Mouse (Mus musculus) erythroblast, embryonic 14.5 days (primary cell): ENCODE results near the gene Ccl7. TPM values are rescaled to one million over a fixed set of nuclear protein-coding genes. Genes with fewer than 3 reads are reported as not detected.

Experiments
- H3K27me3 ChIP-seq: 2 replicates; pipeline ENCODE4 v1.6.1; 2012; ENCODE audit warnings: inconsistent platforms; ENCODE audit not compliant: control insufficient read depth
- H3K36me3 ChIP-seq: 2 replicates; pipeline ENCODE4 v1.6.1; 2012; ENCODE audit warnings: mild to moderate bottlenecking, inconsistent platforms; ENCODE audit not compliant: control insufficient read depth
- H3K4me1 ChIP-seq: 2 replicates; pipeline ENCODE4 v1.6.1; 2012; ENCODE audit warnings: inconsistent platforms; ENCODE audit not compliant: control insufficient read depth
- H3K4me3 ChIP-seq: replicated peaks from 2 replicates; pipeline ENCODE3; 2012; ENCODE audit warnings: moderate library complexity, mild to moderate bottlenecking, inconsistent platforms
- H3K9me3 ChIP-seq: 2 replicates; pipeline ENCODE4 v1.6.1; 2012; ENCODE audit warnings: low read length, inconsistent platforms, mixed read lengths; ENCODE audit not compliant: control insufficient read depth
- GATA1 ChIP-seq: IDR thresholded peaks from 2 replicates; pipeline ENCODE4 v1.6.1; 2012; ENCODE audit warnings: low read length, inconsistent platforms, mixed read lengths
- TAL1 ChIP-seq: IDR thresholded peaks from 3 replicates; pipeline ENCODE4 v1.6.1; 2012; ENCODE audit warnings: low read length, inconsistent platforms, mixed read lengths
- polyA plus RNA-seq: library from polyadenylated mRNA; stranded (reverse); fragments of >175 nt; gene quantifications from 2 replicates; pipeline ENCODE4 v1.2.3, GENCODE M21; 2012

The Ccl7 gene
- polyA plus RNA-seq, 1 experiment: not detected

DNA sequence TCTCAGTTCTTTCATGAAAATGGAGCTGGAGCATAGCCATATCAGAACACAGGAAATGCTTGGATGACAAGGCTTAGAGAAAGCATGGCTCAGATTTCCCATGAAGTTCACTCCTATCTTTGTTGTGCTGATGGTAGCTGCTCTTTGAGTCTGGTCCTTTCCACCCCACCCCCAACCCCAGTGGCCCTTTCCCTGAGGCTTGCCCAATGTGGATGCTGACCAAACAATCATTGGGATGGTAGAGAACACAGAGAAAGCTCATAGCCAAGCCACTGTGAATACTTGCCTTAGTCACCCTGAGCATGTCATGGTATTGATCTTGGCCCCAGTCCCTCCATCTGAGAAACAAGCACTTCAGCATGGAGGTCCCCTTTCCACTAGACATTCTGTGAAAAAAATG, 13.4 kb upstream of the Ccl7 start:
- Histone ChIP-seq H3K4me1 (no peaks in the 10 kb centered on the region), H3K27me3 (no peaks in the 10 kb centered on the region), H3K4me3 (no peak overlapping the region), H3K9me3 (no peaks in the 10 kb centered on the region), H3K36me3 (no peaks in the 10 kb centered on the region)
- no peak for TF ChIP-seq TAL1
- TF ChIP-seq GATA1: no peak

DNA sequence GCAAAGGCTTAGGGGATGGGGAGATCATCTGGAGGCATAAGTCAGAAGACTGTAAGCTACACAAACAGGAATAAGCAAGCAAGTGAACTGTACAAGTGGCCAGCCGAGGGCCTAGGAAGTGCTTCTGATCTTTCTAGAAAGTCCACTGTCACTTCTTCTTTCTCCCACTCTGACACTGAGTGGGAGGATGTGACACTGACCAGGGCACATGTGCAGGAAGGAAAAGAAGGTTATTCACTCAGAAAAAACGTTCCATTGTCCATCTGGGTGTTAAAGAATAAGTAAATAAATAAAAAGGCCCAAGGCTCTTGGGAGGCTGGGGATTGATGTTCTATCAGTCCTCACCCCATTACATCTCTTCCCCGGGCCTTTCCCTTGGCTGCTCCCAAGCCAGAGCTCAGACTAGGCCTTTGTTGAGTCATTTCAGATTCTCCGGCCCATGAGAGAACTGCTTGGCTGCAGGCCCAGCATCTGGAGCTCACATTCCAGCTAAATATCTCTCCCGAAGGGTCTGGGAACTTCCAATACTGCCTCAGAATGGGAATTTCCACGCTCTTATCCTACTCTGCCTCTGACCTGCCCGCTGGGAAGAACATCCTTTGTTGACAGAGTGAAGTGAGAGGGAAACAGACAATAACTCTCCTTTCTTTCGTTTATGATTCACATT, 12.7 kb upstream of the Ccl7 start:
- TF ChIP-seq TAL1: no peak
- TF ChIP-seq GATA1: no peak
- Histone ChIP-seq H3K27me3 (no peaks in the 10 kb centered on the region), H3K9me3 (no peaks in the 10 kb centered on the region), H3K4me3 (no peak overlapping the region), H3K4me1 (no peaks in the 10 kb centered on the region), H3K36me3 (no peaks in the 10 kb centered on the region)

DNA sequence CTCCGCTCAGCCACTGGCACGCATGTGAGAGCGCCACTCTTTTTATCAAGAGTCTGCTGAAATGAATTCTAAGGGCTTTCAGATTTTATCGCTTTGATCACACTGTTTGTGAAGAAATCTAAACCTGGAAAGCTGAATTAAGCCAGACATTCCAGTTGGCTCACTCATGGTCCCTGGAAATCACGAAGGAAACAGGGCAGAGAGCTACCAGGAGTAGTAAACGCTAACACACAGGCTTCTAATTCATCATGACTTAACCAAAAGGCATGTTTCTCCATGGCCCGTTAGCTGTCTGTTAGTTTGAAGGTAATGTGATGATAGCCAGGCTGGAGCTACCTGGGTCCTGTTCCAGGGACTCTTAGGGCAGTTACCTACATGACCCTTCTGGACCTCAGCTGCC, 11.1 kb upstream of the Ccl7 start:
- H3K4me1 ChIP-seq: no peaks in the 10 kb centered on the region
- no peak for TF ChIP-seq GATA1
- TF ChIP-seq TAL1: no peak
- no peaks in the 10 kb centered on the region for H3K27me3 ChIP-seq
- H3K4me3 ChIP-seq: no peak overlapping the region
- H3K9me3 ChIP-seq: no peaks in the 10 kb centered on the region
- H3K36me3 ChIP-seq: no peaks in the 10 kb centered on the region

DNA sequence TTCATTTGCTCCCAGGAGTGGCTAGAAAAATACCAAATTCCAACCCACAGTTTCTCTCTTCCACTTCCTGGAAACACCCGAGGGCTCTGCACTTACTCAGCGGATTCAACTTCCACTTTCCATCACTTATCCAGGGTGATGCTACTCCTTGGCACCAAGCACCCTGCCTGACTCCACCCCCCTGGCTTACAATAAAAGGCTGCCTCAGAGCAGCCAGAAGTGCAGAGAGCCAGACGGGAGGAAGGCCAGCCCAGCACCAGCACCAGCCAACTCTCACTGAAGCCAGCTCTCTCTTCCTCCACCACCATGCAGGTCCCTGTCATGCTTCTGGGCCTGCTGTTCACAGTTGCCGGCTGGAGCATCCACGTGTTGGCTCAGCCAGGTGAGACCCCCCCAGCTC, 10.2 kb upstream of the Ccl7 start, which contains the start of gene Ccl2:
TSS of gene Ccl2 (plus strand) at position 216 of the 400 bp plus-strand sequence.
- H3K4me3 ChIP-seq: no peak within 1 kb of the TSS
- H3K4me1 ChIP-seq: no peaks in the 10 kb centered on the region
- TF ChIP-seq GATA1 (no peak), TAL1 (no peak)
- no peaks in the 10 kb centered on the region for H3K27me3 ChIP-seq
- no peaks in the 10 kb centered on the region for H3K36me3 ChIP-seq
- no peaks in the 10 kb centered on the region for H3K9me3 ChIP-seq

DNA sequence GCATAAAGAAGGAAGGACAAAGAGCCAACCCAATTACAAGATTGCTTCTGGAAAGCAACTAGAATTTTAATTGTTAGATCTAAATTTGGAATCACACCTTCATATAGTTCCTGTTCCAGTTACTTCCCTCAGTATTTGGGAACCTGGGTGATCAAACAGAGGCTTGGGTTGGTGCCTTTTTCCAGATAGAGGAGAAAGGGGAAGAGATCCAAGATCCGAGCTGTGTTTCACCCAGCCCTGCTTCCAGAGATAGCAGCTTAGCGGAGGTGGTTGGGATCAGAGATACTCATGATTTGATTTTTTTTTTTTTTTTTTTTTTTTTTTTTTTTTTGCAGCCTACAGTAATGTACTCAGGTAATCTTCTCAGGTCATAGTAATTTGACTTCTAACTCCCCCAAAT, 9.7 kb upstream of the Ccl7 start:
- Histone ChIP-seq H3K4me1 (no peaks in the 10 kb centered on the region), H3K36me3 (no peaks in the 10 kb centered on the region), H3K4me3 (no peak overlapping the region), H3K9me3 (no peaks in the 10 kb centered on the region), H3K27me3 (no peaks in the 10 kb centered on the region)
- TF ChIP-seq GATA1: no peak
- no peak for TF ChIP-seq TAL1

DNA sequence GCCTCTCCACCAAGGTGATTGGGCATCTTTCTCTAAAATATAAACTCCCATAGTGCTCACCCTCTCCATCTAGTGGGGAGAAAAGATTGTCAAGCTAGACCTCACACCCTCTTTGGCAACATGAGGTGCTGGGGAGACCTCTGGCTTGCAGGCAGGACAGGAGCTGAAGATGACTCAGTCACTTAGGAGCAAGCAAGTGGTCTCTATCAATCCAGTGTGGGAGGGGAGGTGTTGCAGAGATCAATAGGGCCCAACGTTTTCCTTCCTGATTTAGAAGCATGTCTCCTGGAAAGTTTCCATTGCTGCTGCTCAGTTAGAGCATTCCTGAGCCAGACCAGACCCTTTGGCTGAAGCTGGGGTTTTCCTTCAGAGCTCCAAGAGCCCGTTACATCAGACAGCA, 7.0 kb upstream of the Ccl7 start, which contains the start of gene Gm17268:
TSS of gene Gm17268 (minus strand) at position 28 of the 400 bp plus-strand sequence.
- Histone ChIP-seq H3K4me3 (no peak within 1 kb of the TSS), H3K27me3 (no peaks in the 10 kb centered on the region), H3K9me3 (no peaks in the 10 kb centered on the region), H3K4me1 (no peaks in the 10 kb centered on the region), H3K36me3 (no peaks in the 10 kb centered on the region)
- TF ChIP-seq TAL1 (no peak), GATA1 (no peak)

DNA sequence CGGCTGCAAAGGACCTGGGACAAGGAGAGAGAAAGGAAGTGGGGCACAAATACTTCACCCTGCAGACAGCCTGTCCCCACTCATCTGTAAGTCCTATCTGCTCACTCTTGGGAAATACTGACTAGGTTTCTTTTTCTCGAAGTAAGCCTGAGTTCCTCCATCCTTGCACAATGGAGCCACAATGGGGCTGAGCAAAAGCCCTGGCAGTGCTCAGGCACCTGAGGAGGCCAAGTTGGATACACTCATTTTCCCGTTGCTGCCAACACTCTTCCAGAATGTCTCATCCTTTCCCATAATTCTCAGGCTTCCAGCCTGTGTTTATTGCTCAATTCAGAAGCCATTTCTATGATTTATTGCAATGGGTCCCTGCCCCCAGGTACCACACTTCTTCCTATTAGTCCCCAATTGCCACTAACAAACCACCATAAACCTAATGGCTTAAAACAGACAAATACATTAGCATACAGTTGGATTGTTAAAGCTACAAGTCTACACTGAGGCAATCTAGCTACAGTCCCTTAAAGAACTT, 6.3 kb upstream of the Ccl7 start:
- H3K27me3 ChIP-seq: no peaks in the 10 kb centered on the region
- TF ChIP-seq TAL1 (no peak), GATA1 (no peak)
- H3K4me3 ChIP-seq: no peak overlapping the region
- no peaks in the 10 kb centered on the region for H3K36me3 ChIP-seq
- no peaks in the 10 kb centered on the region for H3K9me3 ChIP-seq
- H3K4me1 ChIP-seq: no peaks in the 10 kb centered on the region

DNA sequence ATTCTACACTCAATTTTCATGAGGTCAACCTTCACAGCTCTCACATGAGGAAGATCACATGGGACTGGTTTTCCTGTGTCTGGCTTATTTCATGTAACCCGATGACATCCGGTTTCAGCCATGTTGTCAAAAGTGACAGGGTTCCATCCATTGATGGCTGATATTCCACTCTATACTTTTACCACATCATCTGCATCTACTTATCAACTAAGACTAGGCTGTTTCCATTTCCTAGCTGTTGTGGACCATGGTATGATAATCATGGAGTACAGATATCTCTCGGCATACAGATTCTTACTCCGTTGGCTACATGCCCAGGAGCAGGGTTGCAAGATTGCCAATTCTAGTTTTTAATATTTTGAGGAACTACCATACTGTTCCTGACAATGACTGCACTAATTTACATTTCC, 3.8 kb upstream of the Ccl7 start:
- Histone ChIP-seq H3K36me3 (no peaks in the 10 kb centered on the region), H3K4me3 (no peak overlapping the region), H3K4me1 (no peaks in the 10 kb centered on the region), H3K27me3 (no peaks in the 10 kb centered on the region), H3K9me3 (no peaks in the 10 kb centered on the region)
- TF ChIP-seq TAL1 (no peak), GATA1 (no peak)

DNA sequence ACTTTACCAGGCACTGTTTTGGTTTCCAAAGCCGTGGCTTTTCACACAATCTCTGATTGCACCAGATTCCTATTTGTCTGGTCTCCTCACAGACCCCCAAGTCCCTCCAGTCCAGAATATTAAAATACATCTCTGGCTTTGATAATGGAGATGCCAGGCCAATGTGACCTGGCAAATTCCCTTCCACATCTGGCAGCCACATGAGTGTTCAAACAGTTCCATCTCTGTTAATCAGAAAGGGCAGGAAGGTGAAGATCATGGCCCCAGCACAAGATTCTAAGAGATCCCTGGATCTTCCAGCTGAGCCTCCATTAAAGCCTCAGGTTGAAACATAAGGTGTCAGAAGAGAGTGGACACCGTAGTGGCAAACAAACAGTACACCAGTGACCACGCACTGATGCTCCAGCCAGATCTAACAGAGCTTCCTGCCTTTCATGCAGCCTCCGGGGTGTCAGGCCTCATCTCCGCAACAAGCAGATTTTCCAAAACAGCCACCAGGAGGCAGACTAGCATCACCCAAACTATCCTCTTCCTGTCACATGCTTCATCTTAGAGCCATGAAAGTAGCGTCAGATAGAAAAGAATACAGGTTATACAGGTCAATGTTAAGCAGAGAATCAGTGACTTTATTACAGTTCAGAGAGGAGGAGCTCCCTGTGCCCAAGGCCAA, 2.4 kb downstream of the Ccl7 start:
- H3K9me3 ChIP-seq: no peaks in the 10 kb centered on the region
- no peak overlapping the region for H3K4me3 ChIP-seq
- H3K27me3 ChIP-seq: no peaks in the 10 kb centered on the region
- no peaks in the 10 kb centered on the region for H3K4me1 ChIP-seq
- H3K36me3 ChIP-seq: no peaks in the 10 kb centered on the region
- TF ChIP-seq TAL1: no peak
- no peak for TF ChIP-seq GATA1
